Mouse (Mus musculus): ENCODE data around the gene Myocd. TPM values are rescaled to one million over a fixed set of nuclear protein-coding genes. Genes with fewer than 3 reads are reported as not detected.

The Myocd gene
- total and polyA plus RNA-seq, 2 experiments from 2014 or later, result 0.11 to 0.20 TPM

DNA sequence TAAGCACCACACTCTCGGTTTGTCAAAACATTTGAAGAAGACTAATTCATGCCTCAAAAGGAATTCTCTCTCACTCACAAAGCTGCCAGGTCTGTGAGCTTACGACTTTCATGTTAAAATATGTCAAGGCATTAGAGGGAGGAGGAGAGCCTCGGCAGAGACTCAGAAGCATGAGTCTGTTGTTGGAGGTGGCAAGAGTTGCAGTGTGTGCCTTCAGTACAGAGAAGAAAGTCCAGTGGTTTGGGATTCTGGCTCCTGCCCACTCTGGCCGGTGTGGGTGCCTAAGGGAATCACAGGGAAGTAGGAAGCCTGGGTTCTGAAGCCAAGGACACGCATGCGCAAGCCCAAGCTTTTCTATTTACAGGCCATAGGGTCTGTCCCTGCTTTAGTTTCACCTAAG is 14.2 kb downstream of the Myocd start:
- WGBS, result 70% methylated on average over 6 of the region's 6 CpGs
- no peak for ATAC-seq (ENCODE audit: low FRiP score)

GRCm38 (mm10) chr11:65250366-65250765 is 19.4 kb downstream of the Myocd start:
- no peak overlapping the region for H3K4me2 ChIP-seq (ENCODE audit: low read depth, low read length, poor library complexity, severe bottlenecking)
- ATAC-seq (ENCODE audit: low FRiP score) (no peak), DNase-seq (ENCODE audit: low spot score) (no peak)
- H3K9me3 ChIP-seq (ENCODE audit: low read length), result no peaks in the 10 kb centered on the region
- no peak overlapping the region for H3K27ac ChIP-seq (ENCODE audit: low read depth, low read length)
- 88% methylated on average over 4 of the region's 4 CpGs for WGBS
- H3K4me1 ChIP-seq (ENCODE audit: insufficient read depth, low read length), result no peaks in the 10 kb centered on the region
- TF ChIP-seq CTCF (IDR thresholded peaks at IDR 0.05), result no peak
- no peaks in the 10 kb centered on the region for H3K27me3 ChIP-seq (ENCODE audit: insufficient read depth, low read length)
- no peak overlapping the region for H3K9ac ChIP-seq (replicated peaks; ENCODE audit: low read length, poor library complexity, severe bottlenecking)
- H3K4me3 ChIP-seq (ENCODE audit: low read depth, low read length), result no peak overlapping the region
- no peaks in the 10 kb centered on the region for H3K36me3 ChIP-seq (ENCODE audit: insufficient read depth, low read length)

More for the DNA sequence above, 14.2 kb downstream of the Myocd start:
- Histone ChIP-seq H3K27ac (ENCODE audit: low read depth, low read length) (no peak overlapping the region), H3K36me3 (ENCODE audit: insufficient read depth, low read length) (no peaks in the 10 kb centered on the region), H3K9me3 (ENCODE audit: low read length) (no peaks in the 10 kb centered on the region), H3K27me3 (ENCODE audit: insufficient read depth, low read length) (no peaks in the 10 kb centered on the region), H3K4me2 (ENCODE audit: low read depth, low read length, poor library complexity, severe bottlenecking) (no peak overlapping the region), H3K4me1 (ENCODE audit: insufficient read depth, low read length) (no peaks in the 10 kb centered on the region), H3K4me3 (ENCODE audit: low read depth, low read length) (no peak overlapping the region), H3K9ac (replicated peaks; ENCODE audit: low read length, poor library complexity, severe bottlenecking) (no peak overlapping the region)
- no peak for DNase-seq (ENCODE audit: low spot score)
- TF ChIP-seq CTCF (IDR thresholded peaks at IDR 0.05), result no peak

- Histone ChIP-seq H3K4me2 (ENCODE audit: low read depth, low read length, poor library complexity, severe bottlenecking) (no peak overlapping the region), H3K4me1 (ENCODE audit: insufficient read depth, low read length) (no peaks in the 10 kb centered on the region), H3K27ac (ENCODE audit: low read depth, low read length) (no peak overlapping the region; the same call in 1 of the 2 replicates), H3K36me3 (ENCODE audit: insufficient read depth, low read length) (no peaks in the 10 kb centered on the region), H3K27me3 (ENCODE audit: insufficient read depth, low read length) (no peaks in the 10 kb centered on the region), H3K4me3 (ENCODE audit: low read depth, low read length) (no peak overlapping the region), H3K9ac (replicated peaks; ENCODE audit: low read length, poor library complexity, severe bottlenecking) (no peak overlapping the region), H3K9me3 (ENCODE audit: low read length) (no peaks in the 10 kb centered on the region)
- WGBS, result 68% methylated on average over 8 of the region's 8 CpGs
- DNase-seq (ENCODE audit: low spot score), result no peak
- ATAC-seq (ENCODE audit: low FRiP score), result no peak
- TF ChIP-seq CTCF (IDR thresholded peaks at IDR 0.05), result no peak
Measured at GRCm38 (mm10) chr11:65246301-65247054, 23.3 kb downstream of the Myocd start.

- H3K4me1 ChIP-seq (ENCODE audit: insufficient read depth, low read length), result no peaks in the 10 kb centered on the region
- no peak for ATAC-seq (ENCODE audit: low FRiP score)
- no peak for TF ChIP-seq CTCF (IDR thresholded peaks at IDR 0.05)
- H3K4me3 ChIP-seq (ENCODE audit: low read depth, low read length), result no peak overlapping the region
- no peaks in the 10 kb centered on the region for H3K27me3 ChIP-seq (ENCODE audit: insufficient read depth, low read length)
- DNase-seq (ENCODE audit: low spot score), result no peak
- 76% methylated on average over 3 of the region's 3 CpGs for WGBS
- no peak overlapping the region for H3K27ac ChIP-seq (ENCODE audit: low read depth, low read length)
- no peak overlapping the region for H3K4me2 ChIP-seq (ENCODE audit: low read depth, low read length, poor library complexity, severe bottlenecking)
- H3K9ac ChIP-seq (replicated peaks; ENCODE audit: low read length, poor library complexity, severe bottlenecking), result no peak overlapping the region
- no peaks in the 10 kb centered on the region for H3K9me3 ChIP-seq (ENCODE audit: low read length)
- H3K36me3 ChIP-seq (ENCODE audit: insufficient read depth, low read length), result no peaks in the 10 kb centered on the region
Measured at GRCm38 (mm10) chr11:65243593-65243992, 26.2 kb downstream of the Myocd start.

GRCm38 (mm10) chr11:65240521-65240920 is 29.3 kb downstream of the Myocd start:
- no peak overlapping the region for H3K27ac ChIP-seq (ENCODE audit: low read depth, low read length)
- no peak for TF ChIP-seq CTCF (IDR thresholded peaks at IDR 0.05)
- no peak overlapping the region for H3K4me3 ChIP-seq (ENCODE audit: low read depth, low read length)
- no peak for DNase-seq (ENCODE audit: low spot score)
- no peaks in the 10 kb centered on the region for H3K27me3 ChIP-seq (ENCODE audit: insufficient read depth, low read length)
- no peaks in the 10 kb centered on the region for H3K9me3 ChIP-seq (ENCODE audit: low read length)
- WGBS, result 56% methylated on average over 7 of the region's 7 CpGs
- no peak overlapping the region for H3K4me2 ChIP-seq (ENCODE audit: low read depth, low read length, poor library complexity, severe bottlenecking)
- H3K9ac ChIP-seq (replicated peaks; ENCODE audit: low read length, poor library complexity, severe bottlenecking), result no peak overlapping the region
- H3K4me1 ChIP-seq (ENCODE audit: insufficient read depth, low read length), result no peaks in the 10 kb centered on the region
- ATAC-seq (ENCODE audit: low FRiP score), result no peak
- H3K36me3 ChIP-seq (ENCODE audit: insufficient read depth, low read length), result no peaks in the 10 kb centered on the region

- 67% methylated on average over 3 of the region's 3 CpGs for WGBS
- Histone ChIP-seq H3K4me2 (ENCODE audit: low read depth, low read length, poor library complexity, severe bottlenecking) (no peak overlapping the region), H3K4me1 (ENCODE audit: insufficient read depth, low read length) (peaks cover 3% of the 10 kb centered on the region; the same call in 1 of the 2 replicates), H3K4me3 (ENCODE audit: low read depth, low read length) (no peak overlapping the region), H3K27me3 (ENCODE audit: insufficient read depth, low read length) (no peaks in the 10 kb centered on the region), H3K9me3 (ENCODE audit: low read length) (no peaks in the 10 kb centered on the region), H3K9ac (replicated peaks; ENCODE audit: low read length, poor library complexity, severe bottlenecking) (no peak overlapping the region), H3K36me3 (ENCODE audit: insufficient read depth, low read length) (no peaks in the 10 kb centered on the region), H3K27ac (ENCODE audit: low read depth, low read length) (no peak overlapping the region)
- no peak for TF ChIP-seq CTCF (IDR thresholded peaks at IDR 0.05)
- DNase-seq (ENCODE audit: low spot score) (no peak), ATAC-seq (ENCODE audit: low FRiP score) (no peak)
Measured at GRCm38 (mm10) chr11:65237896-65238295, 31.9 kb downstream of the Myocd start.

All from midbrain, postnatal 0 days (tissue).